17 mouse cellular contexts compared by ENCODE assay signal in genomic region chr1:37688351-37688750, GRCm38 (mm10). TPM values are rescaled to one million over a fixed set of nuclear protein-coding genes. Genes with fewer than 3 reads are reported as not detected.
DNase-seq lines count a peak whose midpoint lies in the region; ATAC-seq and TF ChIP-seq lines count a peak whose summit lies in the region.
"Had no signal": no experiment of that assay in that cellular context is flagged by ENCODE, and none has a peak within 500 bp of the region (broad histone marks: within the 10 kb centered on the region; RNA-seq: fewer than 3 reads in every experiment).

No protein-coding gene starts in this region.

- WGBS in heart, embryonic 13.5 days, result 61% methylated on average over 8 of the region's 8 CpGs
- WGBS in lung, embryonic 14.5 days, result 44% methylated on average over 8 of the region's 8 CpGs

- no peaks in the 10 kb centered on the region for H3K36me3 ChIP-seq in heart, embryonic 13.5 days
- no peaks in the 10 kb centered on the region for H3K36me3 ChIP-seq in lung, embryonic 14.5 days (ENCODE audit: insufficient read depth)
- H3K36me3 ChIP-seq: embryonic facial prominence, embryonic 12.5 days; kidney, embryonic 15.5 days; midbrain, embryonic 10.5 days; neural tube, embryonic 13.5 days had no signal

- H3K4me1 ChIP-seq in heart, embryonic 13.5 days, result peaks cover 22% of the 10 kb centered on the region
- H3K4me1 ChIP-seq in lung, embryonic 14.5 days (ENCODE audit: insufficient read depth), result peaks cover 11% of the 10 kb centered on the region
- H3K4me1 ChIP-seq: midbrain, embryonic 10.5 days had no signal

- no peak overlapping the region for H3K4me2 ChIP-seq in heart, embryonic 13.5 days
- H3K4me2 ChIP-seq in lung, embryonic 14.5 days, result no peak overlapping the region
- H3K4me2 ChIP-seq: embryonic facial prominence, embryonic 12.5 days; kidney, embryonic 15.5 days; neural tube, embryonic 13.5 days had no signal

- H3K9ac ChIP-seq in heart, embryonic 13.5 days, result no peak overlapping the region
- no peak overlapping the region for H3K9ac ChIP-seq in lung, embryonic 14.5 days
- H3K9ac ChIP-seq: embryonic facial prominence, embryonic 12.5 days; kidney, embryonic 15.5 days; neural tube, embryonic 13.5 days had no signal

- TF ChIP-seq CTCF in lung, embryonic 14.5 days (IDR thresholded peaks at IDR 0.05; ENCODE audit: low read depth), result no peak

- H3K27me3 ChIP-seq in heart, embryonic 13.5 days (replicated peaks), result no peaks in the 10 kb centered on the region; the same call in 1 of the 2 replicates
- no peaks in the 10 kb centered on the region for H3K27me3 ChIP-seq in lung, embryonic 14.5 days (ENCODE audit: insufficient read depth, low read length)
- H3K27me3 ChIP-seq: embryonic facial prominence, embryonic 12.5 days; kidney, embryonic 15.5 days; neural tube, embryonic 13.5 days had no signal

- ATAC-seq in heart, embryonic 13.5 days (ENCODE audit: extremely low read depth, insufficient number of reproducible peaks, low FRiP score, low TSS enrichment), result no peak
- no peak for ATAC-seq in lung, embryonic 14.5 days (ENCODE audit: insufficient read depth)

- H3K4me3 ChIP-seq in heart, embryonic 13.5 days, result no peak overlapping the region
- no peak overlapping the region for H3K4me3 ChIP-seq in lung, embryonic 14.5 days (ENCODE audit: low read depth, low read length)
- H3K4me3 ChIP-seq: embryonic facial prominence, embryonic 12.5 days; kidney, embryonic 15.5 days; midbrain, embryonic 10.5 days; neural tube, embryonic 13.5 days had no signal

- H3K9me3 ChIP-seq in heart, embryonic 13.5 days, result no peaks in the 10 kb centered on the region
- H3K9me3 ChIP-seq in lung, embryonic 14.5 days (ENCODE audit: low read depth, low read length), result no peaks in the 10 kb centered on the region
- H3K9me3 ChIP-seq: embryonic facial prominence, embryonic 12.5 days; kidney, embryonic 15.5 days; midbrain, embryonic 10.5 days; neural tube, embryonic 13.5 days had no signal

- DNase-seq in heart, adult 11 months, result no peak
- no peak for DNase-seq in lung, embryonic 14.5 days
- no peak for DNase-seq in lung, postnatal 10 days
- DNase-seq in adrenal gland, adult 2 months, result peak; percentile 72
- DNase-seq in adrenal gland, postnatal 36 days, result peak; percentile 54 to 57
- no peak for DNase-seq in urinary bladder, postnatal 14 days (ENCODE audit: low spot score)
- DNase-seq: cerebellum, postnatal 36 days; gastrocnemius, postnatal 25 days; heart, postnatal 36 days; thymus, postnatal 4 days had no signal

- peak overlapping the region; percentile 71 for H3K27ac ChIP-seq in heart, embryonic 13.5 days (replicated peaks)
- peak overlapping the region; percentile 87 for H3K27ac ChIP-seq in lung, embryonic 14.5 days (ENCODE audit: low read depth)
- H3K27ac ChIP-seq: embryonic facial prominence, embryonic 12.5 days; kidney, embryonic 15.5 days; midbrain, embryonic 10.5 days; neural tube, embryonic 13.5 days had no signal

RNA-seq across cellular contexts. Expression of gene 2010300C02Rik, which starts 31.5 kb away (rescaled TPM):
- polyA plus RNA-seq in heart, embryonic 13.5 days (2015; fragmentation: Nextera tagmentation; extraction: Ambion mirVana), result 3.9 and 4.6 TPM in 2 replicates
- 8.1 and 8.5 TPM in 2 replicates for polyA plus RNA-seq in lung, embryonic 14.5 days (2014; fragmentation: Nextera tagmentation; extraction: Ambion mirVana)
- 1 to 10 TPM; 1.7 to 2.3 TPM for total RNA-seq in adrenal gland, adult 2 months (2021)
- 1.6 and 2.5 TPM in 2 replicates for polyA plus RNA-seq in adrenal gland, adult 2 months (2012; rRNA removed)
- total RNA-seq in adrenal gland, postnatal 36 days (2021), result 1 to 10 TPM; 2.3 to 2.4 TPM
- total RNA-seq: monocyte, adult 5-6 weeks had no signal
- polyA plus RNA-seq: C2C12 had no signal

Comparison
In these comparisons a context has a peak if more than half of its experiments do, and no peak if none do; other contexts are left out.
1. DNase-seq: peak in adrenal gland, adult 2 months (single experiment) and adrenal gland, postnatal 36 days (2 of 2); none in heart, adult 11 months (single experiment), lung, embryonic 14.5 days (single experiment), lung, postnatal 10 days (single experiment) and urinary bladder, postnatal 14 days (single experiment).